24 mouse cellular contexts compared by ENCODE assay signal in the genomic region with DNA sequence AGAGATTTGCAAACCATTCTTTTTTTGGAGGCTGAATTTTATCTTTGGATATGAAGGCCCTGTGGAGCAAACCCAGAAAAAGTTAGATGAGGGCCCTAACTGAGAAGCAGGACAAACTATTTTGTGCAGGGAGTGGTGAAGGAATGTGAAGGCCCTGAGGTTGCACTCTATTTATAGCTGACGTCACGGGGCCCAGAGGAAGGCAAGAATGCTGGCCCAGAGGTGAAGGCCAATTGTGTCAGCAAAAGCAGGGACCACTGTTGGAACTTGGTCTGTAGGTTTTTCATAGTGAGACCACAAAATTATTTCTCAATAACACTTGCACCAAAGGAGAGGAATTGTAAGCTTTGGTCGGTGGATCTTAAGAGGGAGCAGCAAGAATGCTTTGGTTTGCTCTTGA.
DNase-seq lines count a peak whose midpoint lies in the region; ATAC-seq lines count a peak whose summit lies in the region.
"Had no signal": no experiment of that assay in that cellular context is flagged by ENCODE, and none has a peak within 500 bp of the region (broad histone marks: within the 10 kb centered on the region; RNA-seq: fewer than 3 reads in every experiment).

No protein-coding gene starts in this region.

- no peak overlapping the region for H3K4me3 ChIP-seq in heart, embryonic 10.5 days
- no peak overlapping the region for H3K4me3 ChIP-seq in heart, embryonic 16.5 days (ENCODE audit: low read length)
- no peak overlapping the region for H3K4me3 ChIP-seq in forebrain, embryonic 11.5 days (ENCODE audit: low read depth, low read length)
- H3K4me3 ChIP-seq: embryonic facial prominence, embryonic 13.5 days; forebrain, embryonic 13.5 days; hindbrain, embryonic 13.5 days had no signal

- no peak overlapping the region for H3K4me2 ChIP-seq in heart, embryonic 16.5 days (ENCODE audit: low read depth, low read length)
- H3K4me2 ChIP-seq in forebrain, embryonic 11.5 days (ENCODE audit: low read depth, low read length, severe bottlenecking): no peak overlapping the region
- H3K4me2 ChIP-seq: forebrain, embryonic 13.5 days; hindbrain, embryonic 13.5 days had no signal

- peak; percentile 74 for DNase-seq in heart, embryonic 10.5 days (ENCODE audit: low spot score)
- no peak for DNase-seq in heart, postnatal 36 days
- no peak for DNase-seq in heart, adult 8-10 months (ENCODE audit: low spot score)
- peak; percentile 36 for DNase-seq in NIH3T3 (ENCODE audit: low read depth)
- DNase-seq in heart, postnatal 10 days: peak; percentile 14 to 23
- no peak for DNase-seq in frontal cortex, postnatal 14 days (ENCODE audit: low spot score in 2 of 2)
- no peak for DNase-seq in forebrain, embryonic 11.5 days (ENCODE audit: low spot score)
- DNase-seq: adrenal gland, postnatal 14 days; B cell, adult 2 months; cerebellum, adult 18-20 months; cerebellum, adult 9-11 months; cerebellum, postnatal 36 days; forebrain, postnatal 0 days; kidney, adult 11 months; kidney, adult 9 months had no signal

- H3K4me1 ChIP-seq in heart, embryonic 10.5 days: peaks cover 16% of the 10 kb centered on the region
- peaks cover 4% of the 10 kb centered on the region for H3K4me1 ChIP-seq in heart, embryonic 16.5 days (ENCODE audit: control insufficient read depth, insufficient read depth, low read length)
- H3K4me1 ChIP-seq in forebrain, embryonic 11.5 days (replicated peaks; ENCODE audit: control insufficient read depth, insufficient read depth, low read length): no peaks in the 10 kb centered on the region
- H3K4me1 ChIP-seq: forebrain, embryonic 13.5 days had no signal

- no peaks in the 10 kb centered on the region for H3K36me3 ChIP-seq in heart, embryonic 10.5 days
- H3K36me3 ChIP-seq in heart, embryonic 16.5 days (ENCODE audit: control insufficient read depth, insufficient read depth): no peaks in the 10 kb centered on the region
- no peaks in the 10 kb centered on the region for H3K36me3 ChIP-seq in forebrain, embryonic 11.5 days (ENCODE audit: control insufficient read depth, insufficient read depth, low read length)
- H3K36me3 ChIP-seq: embryonic facial prominence, embryonic 13.5 days; G1E; hindbrain, embryonic 13.5 days had no signal

- WGBS in heart, embryonic 10.5 days: 39% methylated on average over 3 of the region's 3 CpGs
- WGBS in heart, embryonic 16.5 days: 46% methylated on average over 3 of the region's 3 CpGs
- 75% methylated on average over 3 of the region's 3 CpGs for WGBS in forebrain, embryonic 11.5 days

- H3K9me3 ChIP-seq in heart, embryonic 10.5 days: no peaks in the 10 kb centered on the region
- no peaks in the 10 kb centered on the region for H3K9me3 ChIP-seq in heart, embryonic 16.5 days (replicated peaks; ENCODE audit: control insufficient read depth, low read length)
- H3K9me3 ChIP-seq in forebrain, embryonic 11.5 days (ENCODE audit: control insufficient read depth, low read length): no peaks in the 10 kb centered on the region
- H3K9me3 ChIP-seq: embryonic facial prominence, embryonic 13.5 days; forebrain, embryonic 13.5 days; hindbrain, embryonic 13.5 days had no signal

- intact Hi-C loops in heart, postnatal 36 days (cut with DNase I): loop anchor here (5.0 kb wide), 1 partner anchor 109 kb away; no protein-coding TSS in a partner anchor
- intact Hi-C loops in heart, postnatal 10 days (cut with DNase I): no loop called here

- no peaks in the 10 kb centered on the region for H3K27me3 ChIP-seq in heart, embryonic 10.5 days (ENCODE audit: insufficient read depth, poor library complexity, severe bottlenecking)
- no peaks in the 10 kb centered on the region for H3K27me3 ChIP-seq in heart, embryonic 16.5 days (ENCODE audit: control insufficient read depth, insufficient read depth, low read length)
- H3K27me3 ChIP-seq in forebrain, embryonic 11.5 days (ENCODE audit: control insufficient read depth, insufficient read depth, low read length): no peaks in the 10 kb centered on the region
- H3K27me3 ChIP-seq: embryonic facial prominence, embryonic 13.5 days; forebrain, embryonic 13.5 days; hindbrain, embryonic 13.5 days; Patski had no signal

- peak overlapping the region; percentile 38 for H3K27ac ChIP-seq in heart, embryonic 10.5 days
- 0 out of 2 replicates have a peak overlapping the region, but pooled peaks have one; percentile 26 for H3K27ac ChIP-seq in heart, embryonic 16.5 days (ENCODE audit: low read length)
- H3K27ac ChIP-seq in forebrain, embryonic 11.5 days (ENCODE audit: low read depth, low read length): no peak overlapping the region
- H3K27ac ChIP-seq: embryonic facial prominence, embryonic 13.5 days had no signal

- ATAC-seq in heart, embryonic 16.5 days (replicated peaks; ENCODE audit: extremely low read depth, insufficient read depth, low FRiP score): no peak
- no peak for ATAC-seq in forebrain, embryonic 11.5 days (replicated peaks; ENCODE audit: low FRiP score)
- ATAC-seq: activated CD4-positive, CD25-positive, alpha-beta regulatory T cell, adult 4 months; CD4-positive, CD25-positive, alpha-beta regulatory T cell, adult 4 months; forebrain, embryonic 13.5 days; forebrain, postnatal 0 days; hindbrain, postnatal 0 days; Patski had no signal

- H3K9ac ChIP-seq in heart, embryonic 16.5 days (ENCODE audit: low read length): no peak overlapping the region
- H3K9ac ChIP-seq in forebrain, embryonic 11.5 days (ENCODE audit: low read length): no peak overlapping the region
- H3K9ac ChIP-seq: embryonic facial prominence, embryonic 13.5 days; forebrain, embryonic 13.5 days; forebrain, postnatal 0 days; hindbrain, embryonic 13.5 days had no signal

Comparison
In these comparisons a context has a peak if more than half of its experiments do, and no peak if none do; other contexts are left out.
1. DNase-seq: peak in heart, embryonic 10.5 days (single experiment), NIH3T3 (single experiment) and heart, postnatal 10 days (2 of 2); none in heart, postnatal 36 days (0 of 2), heart, adult 8-10 months (single experiment), frontal cortex, postnatal 14 days (0 of 2) and forebrain, embryonic 11.5 days (single experiment).